Comparison of ENCODE assay signal across 8 mouse cellular contexts in genomic region chr9:96324502-96324901, GRCm38 (mm10). TPM values are rescaled to one million over a fixed set of nuclear protein-coding genes. Genes with fewer than 3 reads are reported as not detected.
A peak's percentile ranks its signal among the peaks of the same experiment; 100 is the strongest.
DNase-seq lines count a peak whose midpoint lies in the region; ATAC-seq and TF ChIP-seq lines count a peak whose summit lies in the region.
"Had no signal": no experiment of that assay in that cellular context is flagged by ENCODE, and none has a peak within 500 bp of the region (broad histone marks: within the 10 kb centered on the region; RNA-seq: fewer than 3 reads in every experiment).

No protein-coding gene starts in this region.

- TF ChIP-seq CTCF in Patski (IDR thresholded peaks at IDR 0.05) = no peak

- ATAC-seq in Patski = peak; percentile 24
- ATAC-seq in hindbrain, embryonic 15.5 days (ENCODE audit: low FRiP score, low read depth) = peak; percentile 80
- ATAC-seq in midbrain, embryonic 11.5 days (ENCODE audit: low FRiP score) = peak; percentile 66
- ATAC-seq: lung, postnatal 0 days had no signal

- in situ Hi-C loops in Patski (cut with MboI; ENCODE audit: low pct_unique_long_range_greater_than_20kb) = no loop called here

- WGBS in hindbrain, embryonic 15.5 days = 33% methylated on average over 4 of the region's 4 CpGs
- 54% methylated on average over 4 of the region's 4 CpGs for WGBS in midbrain, embryonic 11.5 days

- no peak overlapping the region for H3K4me2 ChIP-seq in hindbrain, embryonic 15.5 days
- no peak overlapping the region for H3K4me2 ChIP-seq in midbrain, embryonic 11.5 days

- POLR2A ChIA-PET in Patski (lab: Charles Lee) = no interaction called here

- no peaks in the 10 kb centered on the region for H3K36me3 ChIP-seq in hindbrain, embryonic 15.5 days
- H3K36me3 ChIP-seq in midbrain, embryonic 11.5 days (ENCODE audit: control insufficient read depth, insufficient read depth, low read length) = peaks cover under 1% of the 10 kb centered on the region

- no peaks in the 10 kb centered on the region for H3K9me3 ChIP-seq in hindbrain, embryonic 15.5 days
- no peaks in the 10 kb centered on the region for H3K9me3 ChIP-seq in midbrain, embryonic 11.5 days (ENCODE audit: control insufficient read depth, low read length)

- H3K27ac ChIP-seq in hindbrain, embryonic 15.5 days (replicated peaks) = peak overlapping the region; percentile 46; the same call in 1 of the 2 replicates
- H3K27ac ChIP-seq in midbrain, embryonic 11.5 days (ENCODE audit: low read depth, low read length) = no peak overlapping the region; the same call in 1 of the 2 replicates

- DNase-seq in Patski (ENCODE audit: low read depth, low spot score) = no peak
- peak; percentile 39 to 43 for DNase-seq in cerebellum, adult 18-20 months
- no peak for DNase-seq in midbrain, embryonic 11.5 days (ENCODE audit: low spot score, missing footprints)
- no peak for DNase-seq in frontal cortex, postnatal 14 days (ENCODE audit: low spot score in 2 of 2)
- DNase-seq in adrenal gland, adult 8-10 months = no peak
- DNase-seq in thymus, postnatal 10 days (ENCODE audit: low spot score in 2 of 2) = no peak

- H3K4me3 ChIP-seq in hindbrain, embryonic 15.5 days = no peak overlapping the region
- H3K4me3 ChIP-seq in midbrain, embryonic 11.5 days (ENCODE audit: low read depth, low read length) = no peak overlapping the region

- peaks cover 13% of the 10 kb centered on the region for H3K4me1 ChIP-seq in hindbrain, embryonic 15.5 days (replicated peaks)
- H3K4me1 ChIP-seq in midbrain, embryonic 11.5 days (ENCODE audit: control insufficient read depth, insufficient read depth, low read length) = no peaks in the 10 kb centered on the region

- no peaks in the 10 kb centered on the region for H3K27me3 ChIP-seq in Patski
- no peaks in the 10 kb centered on the region for H3K27me3 ChIP-seq in hindbrain, embryonic 15.5 days
- no peaks in the 10 kb centered on the region for H3K27me3 ChIP-seq in midbrain, embryonic 11.5 days (ENCODE audit: control insufficient read depth, insufficient read depth, low read length)

- no peak overlapping the region for H3K9ac ChIP-seq in hindbrain, embryonic 15.5 days
- no peak overlapping the region for H3K9ac ChIP-seq in midbrain, embryonic 11.5 days (ENCODE audit: low read length)

- CTCF ChIA-PET in Patski (lab: Charles Lee) = interaction anchor here (1.0 kb wide), 1 partner anchor 9 kb away, joined by 3 read pairs; no protein-coding TSS in a partner anchor

RNA-seq across cellular contexts. Expression of gene Atp1b3, which starts 39.7 kb away (rescaled TPM):
- polyA plus RNA-seq in Patski (2021) = 368 TPM
- polyA plus RNA-seq in hindbrain, embryonic 15.5 days (2015; fragmentation: Nextera tagmentation; extraction: Ambion mirVana) = 176 and 189 TPM in 2 replicates
- 194 and 208 TPM in 2 replicates for polyA plus RNA-seq in midbrain, embryonic 11.5 days (2014; fragmentation: Nextera tagmentation; extraction: Ambion mirVana)
- total RNA-seq in adrenal gland, adult 8-10 months (2022) = 100 to 1,000 TPM; 173 to 211 (median 196) TPM

Comparison
In these comparisons a context has a peak if more than half of its experiments do, and no peak if none do; other contexts are left out.
1. ATAC-seq: peak in every context shown above with its lines; median percentile 80 in hindbrain, embryonic 15.5 days; 66 in midbrain, embryonic 11.5 days; 24 in Patski.
2. DNase-seq: peak in cerebellum, adult 18-20 months (2 of 2); none in Patski (single experiment), midbrain, embryonic 11.5 days (single experiment), frontal cortex, postnatal 14 days (0 of 2), adrenal gland, adult 8-10 months (single experiment) and thymus, postnatal 10 days (0 of 2).